10 mouse cellular contexts compared by ENCODE assay signal in genomic region chr6:99984057-99984855, GRCm38 (mm10).
DNase-seq lines count a peak whose midpoint lies in the region; ATAC-seq and TF ChIP-seq lines count a peak whose summit lies in the region.
"Had no signal": no experiment of that assay in that cellular context is flagged by ENCODE, and none has a peak within 500 bp of the region (broad histone marks: within the 10 kb centered on the region; RNA-seq: fewer than 3 reads in every experiment).

No protein-coding gene starts in this region.

- no peak overlapping the region for H3K27ac ChIP-seq in heart, embryonic 13.5 days (replicated peaks)
- H3K27ac ChIP-seq in lung, postnatal 0 days (ENCODE audit: low read length), result no peak overlapping the region
- H3K27ac ChIP-seq in intestine, embryonic 15.5 days, result no peak overlapping the region; the same call in 1 of the 2 replicates
- no peak overlapping the region for H3K27ac ChIP-seq in stomach, postnatal 0 days (replicated peaks)
- H3K27ac ChIP-seq: liver, embryonic 14.5 days had no signal

- 17% methylated on average over 7 of the region's 7 CpGs for WGBS in heart, embryonic 13.5 days
- 14% methylated on average over 7 of the region's 7 CpGs for WGBS in lung, postnatal 0 days
- 19% methylated on average over 7 of the region's 7 CpGs for WGBS in intestine, embryonic 15.5 days
- 21% methylated on average over 7 of the region's 7 CpGs for WGBS in stomach, postnatal 0 days

- intact Hi-C loops in heart, postnatal 36 days (cut with DNase I), result no loop called here

- H3K9ac ChIP-seq in heart, embryonic 13.5 days, result peak overlapping the region; percentile 45; the same call in 1 of the 2 replicates
- no peak overlapping the region for H3K9ac ChIP-seq in lung, postnatal 0 days (replicated peaks; ENCODE audit: low read depth)
- no peak overlapping the region; the same call in 1 of the 2 replicates for H3K9ac ChIP-seq in intestine, embryonic 15.5 days
- H3K9ac ChIP-seq in stomach, postnatal 0 days (ENCODE audit: low read length), result no peak overlapping the region; the same call in 1 of the 2 replicates
- H3K9ac ChIP-seq: liver, embryonic 14.5 days had no signal

- H3K27me3 ChIP-seq in heart, embryonic 13.5 days (replicated peaks), result peaks cover 89% of the 10 kb centered on the region
- H3K27me3 ChIP-seq in lung, postnatal 0 days (replicated peaks; ENCODE audit: insufficient read depth, low read length), result 0 out of 2 replicates have a peak, but pooled peaks cover 4% of the 10 kb centered on the region
- 0 out of 2 replicates have a peak, but pooled peaks cover 3% of the 10 kb centered on the region for H3K27me3 ChIP-seq in intestine, embryonic 15.5 days (replicated peaks)
- H3K27me3 ChIP-seq in stomach, postnatal 0 days (ENCODE audit: control insufficient read depth, insufficient read depth, low read length), result no peaks in the 10 kb centered on the region; the same call in 1 of the 2 replicates

- H3K9me3 ChIP-seq in heart, embryonic 13.5 days, result no peaks in the 10 kb centered on the region
- H3K9me3 ChIP-seq in lung, postnatal 0 days (ENCODE audit: low read length), result no peaks in the 10 kb centered on the region
- no peaks in the 10 kb centered on the region for H3K9me3 ChIP-seq in intestine, embryonic 15.5 days
- H3K9me3 ChIP-seq in stomach, postnatal 0 days (ENCODE audit: control insufficient read depth, low read length), result no peaks in the 10 kb centered on the region

- no peak for TF ChIP-seq CTCF in lung, postnatal 0 days (IDR thresholded peaks at IDR 0.05)
- TF ChIP-seq CTCF in stomach, postnatal 0 days (IDR thresholded peaks at IDR 0.05; ENCODE audit: low read depth), result no peak

- no peak for ATAC-seq in heart, embryonic 13.5 days (ENCODE audit: extremely low read depth, insufficient number of reproducible peaks, low FRiP score, low TSS enrichment)
- no peak for ATAC-seq in lung, postnatal 0 days
- peak; percentile 29; the same call in 1 of the 2 replicates for ATAC-seq in intestine, embryonic 15.5 days
- ATAC-seq in stomach, postnatal 0 days (ENCODE audit: low FRiP score, low TSS enrichment), result no peak

- no peak for TF ChIP-seq EP300 in lung, postnatal 0 days (IDR thresholded peaks at IDR 0.05)
- TF ChIP-seq EP300 in stomach, postnatal 0 days (optimal IDR thresholded peaks at IDR 0.05), result no peak

- no peak for DNase-seq in heart, postnatal 36 days
- DNase-seq in lung, postnatal 0 days (ENCODE audit: low spot score), result peak; percentile 16
- DNase-seq in lung, postnatal 4 days, result no peak
- DNase-seq in stomach, postnatal 0 days (ENCODE audit: low spot score), result no peak
- no peak for DNase-seq in frontal cortex, postnatal 14 days (ENCODE audit: low spot score in 2 of 2)
- no peak for DNase-seq in adrenal gland, postnatal 14 days
- DNase-seq: heart, postnatal 10 days had no signal

- H3K4me2 ChIP-seq in heart, embryonic 13.5 days, result peak overlapping the region; percentile 42
- H3K4me2 ChIP-seq in lung, postnatal 0 days (replicated peaks; ENCODE audit: low read depth, low read length), result no peak overlapping the region
- peak overlapping the region; percentile 9; the same call in 1 of the 2 replicates for H3K4me2 ChIP-seq in intestine, embryonic 15.5 days (replicated peaks)
- H3K4me2 ChIP-seq in stomach, postnatal 0 days (replicated peaks; ENCODE audit: low read depth), result peak overlapping the region; percentile 37

- H3K4me1 ChIP-seq in heart, embryonic 13.5 days, result peaks cover 31% of the 10 kb centered on the region
- no peaks in the 10 kb centered on the region; the same call in 1 of the 2 replicates for H3K4me1 ChIP-seq in lung, postnatal 0 days (ENCODE audit: insufficient read depth, low read depth, low read length)
- H3K4me1 ChIP-seq in intestine, embryonic 15.5 days (replicated peaks), result peaks cover 14% of the 10 kb centered on the region; the same call in 1 of the 2 replicates
- H3K4me1 ChIP-seq in stomach, postnatal 0 days (replicated peaks; ENCODE audit: control insufficient read depth, insufficient read depth), result no peaks in the 10 kb centered on the region

- H3K36me3 ChIP-seq in heart, embryonic 13.5 days, result no peaks in the 10 kb centered on the region
- H3K36me3 ChIP-seq in lung, postnatal 0 days (ENCODE audit: insufficient read depth, low read length), result no peaks in the 10 kb centered on the region
- H3K36me3 ChIP-seq in intestine, embryonic 15.5 days, result no peaks in the 10 kb centered on the region
- H3K36me3 ChIP-seq in stomach, postnatal 0 days (ENCODE audit: control insufficient read depth, insufficient read depth, low read length), result no peaks in the 10 kb centered on the region

- H3K4me3 ChIP-seq in heart, embryonic 13.5 days, result no peak overlapping the region
- H3K4me3 ChIP-seq in lung, postnatal 0 days (ENCODE audit: low read depth, low read length), result no peak overlapping the region
- no peak overlapping the region for H3K4me3 ChIP-seq in intestine, embryonic 15.5 days (replicated peaks)
- H3K4me3 ChIP-seq in stomach, postnatal 0 days (ENCODE audit: low read depth, low read length), result no peak overlapping the region
